Mouse (Mus musculus): Measurements from ENCODE around the gene Srrm1.

- TF ChIP-seq CTCF (IDR thresholded peaks at IDR 0.05; ENCODE audit: borderline replicate concordance, insufficient read depth, low read length): no peak
- no peak for TF ChIP-seq POLR2A (IDR thresholded peaks at IDR 0.05; ENCODE audit: low read depth, low read length)
Observed at GRCm38 (mm10) chr4:135306533-135306932, 46.6 kb downstream of the Srrm1 start.
